Mouse (Mus musculus): Measurements from ENCODE around the gene Dzip1.

The Dzip1 gene

GRCm38 (mm10) chr14:118836145-118836544 lies 89.1 kb downstream of the Dzip1 start:
- no peak for DNase-seq (ENCODE audit: low spot score in 2 of 2)

- DNase-seq (ENCODE audit: low spot score in 2 of 2): no peak
Measured at GRCm38 (mm10) chr14:118834313-118834712, 90.9 kb downstream of the Dzip1 start.

- DNase-seq (ENCODE audit: low spot score in 2 of 2): no peak
Measured at GRCm38 (mm10) chr14:118833241-118833640, 92.0 kb downstream of the Dzip1 start.

GRCm38 (mm10) chr14:118831597-118831996 lies 93.7 kb downstream of the Dzip1 start:
- DNase-seq (ENCODE audit: low spot score in 2 of 2): no peak

- DNase-seq (ENCODE audit: low spot score in 2 of 2): no peak
Measured at GRCm38 (mm10) chr14:118829331-118830095, 95.7 kb downstream of the Dzip1 start.

GRCm38 (mm10) chr14:118827283-118827904 lies 97.9 kb downstream of the Dzip1 start:
- DNase-seq (ENCODE audit: low spot score in 2 of 2): no peak

- DNase-seq (ENCODE audit: low spot score in 2 of 2): no peak
Measured at GRCm38 (mm10) chr14:118826346-118826745, 98.9 kb downstream of the Dzip1 start.

Data from frontal cortex, postnatal 25 days (tissue).